Mouse (Mus musculus): ENCODE data around the gene Col24a1. TPM values are rescaled to one million over a fixed set of nuclear protein-coding genes. Genes with fewer than 3 reads are reported as not detected.

The Col24a1 gene
- polyA plus RNA-seq, 1 experiment from 2014 or later, result 11.0 TPM

DNA sequence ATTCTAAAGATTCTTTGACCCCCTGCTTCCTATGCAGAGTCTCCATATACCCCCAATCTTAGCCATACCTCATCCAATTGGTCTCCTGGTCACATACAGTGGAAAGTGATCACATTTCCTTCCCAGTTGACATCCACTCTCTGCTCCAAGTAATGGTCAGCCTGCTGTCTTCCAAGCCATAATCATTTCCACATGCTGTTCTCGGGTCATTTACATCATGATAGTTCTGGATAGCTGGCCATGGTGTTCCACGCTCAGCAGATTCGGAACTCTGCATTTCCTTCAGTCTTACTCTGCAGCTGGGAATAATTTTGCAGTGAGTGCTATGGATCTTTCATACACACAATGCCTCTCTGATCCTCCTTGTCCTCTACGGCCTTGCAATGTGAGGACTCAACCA, 233.0 kb downstream of the Col24a1 start:
- ATAC-seq (ENCODE audit: insufficient number of reproducible peaks, low FRiP score, low TSS enrichment, low read depth), result no peak
- Histone ChIP-seq H3K9me3 (no peaks in the 10 kb centered on the region), H3K27me3 (no peaks in the 10 kb centered on the region)

DNA sequence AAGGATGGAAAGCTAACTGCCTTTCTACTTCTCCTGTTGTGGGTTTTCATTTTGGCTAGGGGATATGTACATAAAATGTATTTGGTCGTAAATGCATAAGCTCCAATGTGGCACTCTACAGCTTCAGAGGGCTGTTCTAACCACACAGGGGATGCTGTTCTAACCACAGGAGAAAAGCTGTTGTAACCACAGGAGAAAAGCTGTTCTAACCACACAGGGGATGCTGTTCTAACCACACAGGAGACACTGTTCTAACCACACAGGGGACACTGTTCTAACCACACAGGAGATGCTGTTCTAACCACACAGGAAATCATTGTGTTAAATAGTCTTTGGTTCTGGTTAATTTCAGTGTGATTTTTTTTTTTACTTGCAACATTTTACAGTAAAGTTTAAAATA, 245.6 kb downstream of the Col24a1 start:
- ATAC-seq (ENCODE audit: insufficient number of reproducible peaks, low FRiP score, low TSS enrichment, low read depth), result no peak
- H3K27me3 ChIP-seq, result no peaks in the 10 kb centered on the region
- no peaks in the 10 kb centered on the region for H3K9me3 ChIP-seq
- no peak overlapping the region for H3K27ac ChIP-seq
- 54% methylated on average over 1 of the region's 1 CpGs for WGBS
- no peak overlapping the region for H3K9ac ChIP-seq
- no peak overlapping the region for H3K4me3 ChIP-seq
- no peaks in the 10 kb centered on the region for H3K4me1 ChIP-seq
- H3K36me3 ChIP-seq, result no peaks in the 10 kb centered on the region
- no peak overlapping the region for H3K4me2 ChIP-seq

More for the DNA sequence above, 233.0 kb downstream of the Col24a1 start:
- no peak overlapping the region for H3K27ac ChIP-seq
- no peak overlapping the region for H3K4me3 ChIP-seq
- WGBS, result 54% methylated on average over 4 of the region's 4 CpGs
- H3K9ac ChIP-seq, result no peak overlapping the region
- H3K4me2 ChIP-seq, result no peak overlapping the region
- no peaks in the 10 kb centered on the region for H3K36me3 ChIP-seq
- no peaks in the 10 kb centered on the region for H3K4me1 ChIP-seq

GRCm38 (mm10) chr3:145548441-145549415, 256.5 kb downstream of the Col24a1 start:
- Histone ChIP-seq H3K27ac (no peak overlapping the region), H3K27me3 (no peaks in the 10 kb centered on the region), H3K36me3 (no peaks in the 10 kb centered on the region), H3K4me1 (peaks cover 3% of the 10 kb centered on the region; the same call in 1 of the 2 replicates), H3K9me3 (no peaks in the 10 kb centered on the region), H3K4me2 (no peak overlapping the region), H3K9ac (no peak overlapping the region), H3K4me3 (no peak overlapping the region)
- 65% methylated on average over 10 of the region's 10 CpGs for WGBS
- no peak for ATAC-seq (ENCODE audit: insufficient number of reproducible peaks, low FRiP score, low TSS enrichment, low read depth)

DNA sequence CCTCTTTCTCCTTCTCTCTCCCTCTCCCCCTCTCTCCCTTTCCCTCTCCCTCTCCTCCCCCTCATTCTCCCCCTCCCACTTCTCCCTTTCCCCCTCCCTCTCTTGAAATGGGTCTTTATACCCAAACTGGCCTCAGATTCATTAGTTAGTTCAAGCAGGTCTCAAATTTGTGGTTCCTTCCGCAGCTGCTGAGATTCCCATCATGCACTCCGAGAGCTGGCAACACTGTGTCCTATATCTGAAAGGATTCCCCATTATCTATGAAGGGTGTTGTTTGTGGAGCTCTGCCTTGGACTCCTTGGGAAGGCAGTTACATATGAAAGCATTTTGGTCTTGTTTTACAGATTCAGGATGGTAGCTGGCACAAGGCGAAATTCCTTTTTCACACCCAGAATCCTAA, 257.9 kb downstream of the Col24a1 start:
- H3K4me2 ChIP-seq, result no peak overlapping the region
- peaks cover 3% of the 10 kb centered on the region; the same call in 1 of the 2 replicates for H3K4me1 ChIP-seq
- ATAC-seq (ENCODE audit: insufficient number of reproducible peaks, low FRiP score, low TSS enrichment, low read depth), result no peak
- no peak overlapping the region for H3K4me3 ChIP-seq
- no peaks in the 10 kb centered on the region for H3K27me3 ChIP-seq
- no peak overlapping the region for H3K9ac ChIP-seq
- no peaks in the 10 kb centered on the region for H3K36me3 ChIP-seq
- 76% methylated on average over 3 of the region's 3 CpGs for WGBS
- no peak overlapping the region for H3K27ac ChIP-seq
- no peaks in the 10 kb centered on the region for H3K9me3 ChIP-seq

DNA sequence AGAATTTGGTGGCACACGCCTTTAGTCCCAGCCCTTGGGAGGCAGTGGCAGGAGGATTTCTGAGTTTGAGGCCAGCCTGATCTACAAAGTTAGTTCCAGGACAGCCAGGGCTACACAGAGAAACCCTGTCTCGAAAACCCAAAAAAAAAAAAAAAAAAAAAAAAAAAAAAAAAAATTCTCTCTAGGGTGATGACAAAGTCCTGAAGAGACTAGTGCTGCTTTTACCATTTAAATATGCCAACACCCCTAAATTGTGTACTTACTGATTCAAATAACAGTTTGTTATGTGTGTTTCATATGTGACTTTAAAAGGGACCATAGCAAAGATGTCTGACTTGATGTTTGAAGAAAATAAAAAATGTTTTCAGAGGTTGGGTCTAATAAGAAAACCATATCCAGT, 262.1 kb downstream of the Col24a1 start:
- 85% methylated on average over 2 of the region's 2 CpGs for WGBS
- H3K27me3 ChIP-seq, result no peaks in the 10 kb centered on the region
- no peak overlapping the region for H3K4me2 ChIP-seq
- H3K9ac ChIP-seq, result no peak overlapping the region
- no peaks in the 10 kb centered on the region for H3K36me3 ChIP-seq
- no peaks in the 10 kb centered on the region for H3K9me3 ChIP-seq
- ATAC-seq (ENCODE audit: insufficient number of reproducible peaks, low FRiP score, low TSS enrichment, low read depth), result no peak
- no peak overlapping the region for H3K4me3 ChIP-seq
- H3K4me1 ChIP-seq, result peaks cover 5% of the 10 kb centered on the region; the same call in 1 of the 2 replicates
- H3K27ac ChIP-seq, result no peak overlapping the region

DNA sequence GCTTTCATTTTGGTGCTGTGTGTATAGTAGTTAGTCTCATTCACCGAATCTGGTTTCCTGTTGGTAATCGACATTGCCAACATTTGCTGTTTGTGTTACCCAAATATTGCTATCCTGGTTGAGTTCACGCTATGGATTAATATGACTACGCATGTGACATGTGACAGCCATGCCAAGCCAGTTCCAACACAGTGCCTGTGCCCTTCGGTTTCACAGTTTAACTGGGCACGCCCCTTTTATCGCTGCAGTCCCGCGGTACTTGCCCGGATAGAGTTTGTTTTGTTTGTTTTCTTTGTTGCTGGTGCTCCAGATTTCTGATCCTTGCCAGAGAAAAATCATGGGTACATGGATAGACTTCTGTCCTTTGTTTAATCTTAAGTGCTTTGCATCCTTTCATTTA, 263.9 kb downstream of the Col24a1 start:
- no peak overlapping the region for H3K4me2 ChIP-seq
- H3K9ac ChIP-seq, result no peak overlapping the region
- H3K36me3 ChIP-seq, result no peaks in the 10 kb centered on the region
- no peaks in the 10 kb centered on the region for H3K27me3 ChIP-seq
- peaks cover 2% of the 10 kb centered on the region; the same call in 1 of the 2 replicates for H3K4me1 ChIP-seq
- H3K27ac ChIP-seq, result no peak overlapping the region
- 93% methylated on average over 10 of the region's 10 CpGs for WGBS
- no peaks in the 10 kb centered on the region for H3K9me3 ChIP-seq
- ATAC-seq (ENCODE audit: insufficient number of reproducible peaks, low FRiP score, low TSS enrichment, low read depth), result no peak
- H3K4me3 ChIP-seq, result no peak overlapping the region

- H3K36me3 ChIP-seq, result no peaks in the 10 kb centered on the region
- no peak overlapping the region for H3K4me2 ChIP-seq
- no peak for ATAC-seq (ENCODE audit: insufficient number of reproducible peaks, low FRiP score, low TSS enrichment, low read depth)
- no peak overlapping the region for H3K4me3 ChIP-seq
- H3K27me3 ChIP-seq, result no peaks in the 10 kb centered on the region
- no peaks in the 10 kb centered on the region for H3K9me3 ChIP-seq
- H3K4me1 ChIP-seq, result peaks cover 2% of the 10 kb centered on the region; the same call in 1 of the 2 replicates
- H3K27ac ChIP-seq, result no peak overlapping the region
- H3K9ac ChIP-seq, result no peak overlapping the region
- whole genome bisulfite sequencing, result 86% methylated on average over 5 of the region's 5 CpGs
These were observed 267.4 kb downstream of the Col24a1 start for GRCm38 (mm10) chr3:145559675-145560074.

GRCm38 (mm10) chr3:145560117-145560516, 267.8 kb downstream of the Col24a1 start:
- Histone ChIP-seq H3K4me2 (no peak overlapping the region), H3K4me1 (peaks cover 2% of the 10 kb centered on the region; the same call in 1 of the 2 replicates), H3K9me3 (no peaks in the 10 kb centered on the region), H3K27me3 (no peaks in the 10 kb centered on the region), H3K4me3 (no peak overlapping the region), H3K36me3 (no peaks in the 10 kb centered on the region), H3K9ac (no peak overlapping the region), H3K27ac (no peak overlapping the region)
- ATAC-seq (ENCODE audit: insufficient number of reproducible peaks, low FRiP score, low TSS enrichment, low read depth), result peak; percentile 82
- 49% methylated on average over 4 of the region's 4 CpGs for WGBS

DNA sequence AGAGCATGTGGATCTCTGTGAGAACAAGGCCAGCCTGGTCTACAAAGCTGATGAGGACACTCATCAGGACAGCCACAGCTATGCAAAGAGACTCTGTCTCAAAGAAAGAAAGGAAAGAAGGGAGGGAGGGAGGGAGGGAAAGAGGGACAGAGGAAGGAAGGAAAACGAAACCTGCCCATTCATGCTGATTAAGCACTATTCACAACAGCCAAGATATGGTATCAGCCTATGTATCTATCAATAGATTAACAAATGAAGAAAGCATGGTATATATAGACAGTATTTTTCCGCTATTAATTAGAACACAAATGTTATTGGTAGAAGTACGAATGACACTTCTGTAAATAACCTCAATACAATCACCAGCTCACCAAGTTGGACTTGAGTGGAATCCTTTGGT, 282.2 kb downstream of the Col24a1 start:
- Histone ChIP-seq H3K4me2 (no peak overlapping the region), H3K4me3 (no peak overlapping the region), H3K27me3 (no peaks in the 10 kb centered on the region), H3K9ac (no peak overlapping the region), H3K27ac (no peak overlapping the region), H3K4me1 (peaks cover 10% of the 10 kb centered on the region), H3K36me3 (peaks cover 15% of the 10 kb centered on the region), H3K9me3 (no peaks in the 10 kb centered on the region)
- WGBS, result 82% methylated on average over 3 of the region's 3 CpGs
- no peak for ATAC-seq (ENCODE audit: insufficient number of reproducible peaks, low FRiP score, low TSS enrichment, low read depth)

DNA sequence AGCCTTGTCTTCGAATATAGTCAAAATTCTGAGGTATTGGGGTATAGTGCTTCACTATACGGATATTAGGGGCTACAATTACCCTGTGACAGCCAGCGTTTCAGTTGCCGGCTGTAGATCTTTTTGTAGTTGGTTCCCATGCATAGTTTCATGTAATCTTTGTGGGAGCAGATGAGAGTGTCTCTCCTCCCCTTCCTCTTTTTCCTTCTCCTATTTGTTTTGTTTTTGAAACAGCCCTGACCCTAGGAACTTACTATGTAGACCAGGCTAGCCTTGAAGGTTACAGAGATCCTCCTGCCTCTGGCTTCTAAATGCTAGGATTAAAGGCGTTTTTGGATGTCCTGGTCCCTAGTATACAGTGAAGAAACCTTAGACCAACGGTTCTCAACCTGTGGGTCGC, 283.1 kb downstream of the Col24a1 start:
- peaks cover 10% of the 10 kb centered on the region for H3K4me1 ChIP-seq
- H3K27ac ChIP-seq, result no peak overlapping the region
- no peak overlapping the region for H3K4me3 ChIP-seq
- H3K9me3 ChIP-seq, result no peaks in the 10 kb centered on the region
- WGBS, result 83% methylated on average over 7 of the region's 7 CpGs
- no peak overlapping the region for H3K9ac ChIP-seq
- peaks cover 19% of the 10 kb centered on the region for H3K36me3 ChIP-seq
- no peak overlapping the region for H3K4me2 ChIP-seq
- no peaks in the 10 kb centered on the region for H3K27me3 ChIP-seq
- ATAC-seq (ENCODE audit: insufficient number of reproducible peaks, low FRiP score, low TSS enrichment, low read depth), result no peak

GRCm38 (mm10) chr3:145575743-145576481, 283.6 kb downstream of the Col24a1 start, which contains the start of gene Znhit6:
TSS of gene Znhit6 (plus strand) at chr3:145576205.
- H3K4me1 ChIP-seq, result peaks cover 10% of the 10 kb centered on the region
- H3K9me3 ChIP-seq, result no peaks in the 10 kb centered on the region
- peak within 1 kb of the TSS; percentile 76 for H3K4me3 ChIP-seq
- peak within 1 kb of the TSS; percentile 58 for H3K9ac ChIP-seq
- peak; percentile 78 for ATAC-seq (ENCODE audit: insufficient number of reproducible peaks, low FRiP score, low TSS enrichment, low read depth)
- H3K27ac ChIP-seq, result peak within 1 kb of the TSS; percentile 76
- no peaks in the 10 kb centered on the region for H3K27me3 ChIP-seq
- H3K36me3 ChIP-seq, result peaks cover 21% of the 10 kb centered on the region
- 5% methylated on average over 37 of the region's 37 CpGs for WGBS
- H3K4me2 ChIP-seq, result peak within 1 kb of the TSS; percentile 73

GRCm38 (mm10) chr3:145576482-145576822, 284.2 kb downstream of the Col24a1 start:
- no peaks in the 10 kb centered on the region for H3K27me3 ChIP-seq
- under 1% methylated on average over 11 of the region's 11 CpGs for WGBS
- ATAC-seq (ENCODE audit: insufficient number of reproducible peaks, low FRiP score, low TSS enrichment, low read depth), result peak; percentile 45; the same call in 1 of the 2 replicates
- peak overlapping the region; percentile 76 for H3K4me3 ChIP-seq
- H3K9me3 ChIP-seq, result no peaks in the 10 kb centered on the region
- peak overlapping the region; percentile 58 for H3K9ac ChIP-seq
- peaks cover 10% of the 10 kb centered on the region for H3K4me1 ChIP-seq
- H3K4me2 ChIP-seq, result peak overlapping the region; percentile 73
- H3K27ac ChIP-seq, result peak overlapping the region; percentile 76
- peaks cover 22% of the 10 kb centered on the region for H3K36me3 ChIP-seq

All from limb, embryonic 15.5 days (tissue).